Mouse (Mus musculus): ENCODE results near the gene Tmem151a. TPM values are rescaled to one million over a fixed set of nuclear protein-coding genes. Genes with fewer than 3 reads are reported as not detected.

Tmem151a gene
- not detected for polyA plus RNA-seq (2017; shearing (Covaris generic))

DNA sequence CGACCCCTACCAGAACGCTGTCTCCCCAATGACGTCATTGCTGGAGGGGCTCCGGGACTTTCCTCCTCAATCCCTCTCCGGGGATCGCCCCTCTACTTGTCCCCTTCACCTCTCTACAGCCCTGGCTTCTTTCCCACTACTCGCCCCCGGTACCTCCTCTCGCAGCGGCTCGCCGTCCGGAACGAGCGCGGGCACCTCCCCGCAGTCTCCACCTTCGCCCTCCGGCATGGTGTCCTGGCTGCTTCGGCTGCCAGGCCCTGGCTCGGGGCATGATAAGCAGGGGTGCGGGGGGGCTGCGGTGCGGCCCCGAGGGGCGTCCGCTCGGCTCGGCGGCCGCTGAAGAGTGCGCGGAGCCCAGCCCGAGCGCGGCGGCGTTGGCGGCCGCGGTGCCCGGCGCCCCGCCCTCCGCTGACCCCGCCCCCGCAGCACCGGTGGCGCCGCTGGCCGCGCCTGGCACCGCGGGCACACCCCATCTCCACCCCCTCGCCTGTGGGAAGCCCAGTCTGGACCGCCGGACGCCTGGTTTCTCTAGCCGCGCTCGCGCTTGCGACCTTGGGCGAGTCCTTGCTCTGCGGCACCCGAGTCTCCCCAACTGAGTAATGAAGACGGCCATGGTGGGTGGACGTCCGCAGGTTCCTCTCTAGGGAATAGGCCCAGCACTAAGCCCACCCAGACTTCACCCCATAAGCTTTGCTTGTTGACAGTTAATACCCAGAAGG, at the start of gene Tmem151a:
Gene Tmem151a (minus strand): TSS at position 387 of the 719 bp plus-strand sequence.

GRCm38 (mm10) chr19:5118384-5118698, 33.0 kb upstream of the Tmem151a start, which contains the start of gene Klc2:
TSS of gene Klc2 (minus strand) at chr19:5118560.

DNA sequence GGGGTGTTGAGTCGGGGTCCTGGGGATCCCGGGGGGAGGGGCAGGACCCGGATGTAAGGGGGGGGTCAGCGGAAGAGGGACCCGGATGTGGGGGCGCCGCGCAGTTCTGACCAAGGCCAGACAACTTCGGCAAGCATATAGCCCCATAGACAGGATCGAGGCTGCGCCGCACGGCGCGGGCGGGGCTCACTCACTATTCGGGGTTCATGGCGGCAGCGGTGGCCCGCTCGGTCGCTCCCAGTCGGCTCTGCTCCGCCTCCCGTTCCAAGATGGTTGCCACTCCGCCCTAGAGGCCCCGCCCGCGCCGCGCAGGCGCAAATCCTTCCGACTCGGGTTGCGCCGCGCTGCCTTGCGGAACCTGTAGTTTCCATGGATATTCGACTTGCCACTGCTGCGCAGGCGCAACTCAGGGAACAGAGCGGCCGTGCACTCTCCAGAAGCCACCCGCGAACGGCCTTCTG, 21.4 kb upstream of the Tmem151a start, which contains the start of gene Rab1b:
Gene Rab1b (minus strand): TSS at position 342 of the 461 bp plus-strand sequence.

DNA sequence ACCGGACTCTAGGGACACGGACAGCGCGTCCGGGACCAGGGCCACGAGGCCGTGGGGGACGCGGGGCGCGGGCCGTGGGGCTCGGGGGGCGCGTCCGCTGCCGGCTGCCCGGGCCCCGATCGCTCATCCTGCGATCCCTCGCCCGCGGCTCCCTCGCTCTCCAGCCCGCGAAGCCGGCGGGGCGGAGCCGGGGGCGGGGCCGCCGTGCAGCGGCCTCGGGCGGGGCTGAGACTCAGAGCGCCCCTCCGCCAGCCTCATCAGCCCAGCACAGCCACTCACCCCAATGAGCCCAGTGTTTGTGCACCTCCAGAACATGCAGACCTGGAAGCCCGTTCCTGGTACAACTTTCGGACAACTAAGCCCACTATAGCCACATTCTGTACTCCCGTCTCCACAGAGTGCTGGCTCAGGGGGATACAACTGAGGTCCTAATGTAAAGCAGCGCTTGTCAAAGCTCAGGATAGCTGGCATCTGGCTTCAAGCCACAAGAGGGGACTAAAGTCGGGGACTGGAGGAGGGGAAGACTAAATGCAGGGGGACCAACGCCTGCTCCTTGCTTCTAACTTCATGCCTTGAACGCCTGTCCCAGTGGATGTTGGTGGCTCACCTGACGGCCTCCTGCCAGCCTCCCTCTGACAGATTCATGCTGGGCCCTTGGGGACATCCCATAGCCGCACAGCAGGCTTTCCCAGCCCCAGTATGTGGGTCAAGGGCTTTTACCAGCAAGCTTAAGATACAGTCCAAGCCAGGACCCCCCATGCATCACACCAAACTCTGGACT, 13.2 kb upstream of the Tmem151a start, which contains the start of gene Cnih2:
Gene Cnih2 (minus strand): TSS at position 159 of the 781 bp plus-strand sequence.

DNA sequence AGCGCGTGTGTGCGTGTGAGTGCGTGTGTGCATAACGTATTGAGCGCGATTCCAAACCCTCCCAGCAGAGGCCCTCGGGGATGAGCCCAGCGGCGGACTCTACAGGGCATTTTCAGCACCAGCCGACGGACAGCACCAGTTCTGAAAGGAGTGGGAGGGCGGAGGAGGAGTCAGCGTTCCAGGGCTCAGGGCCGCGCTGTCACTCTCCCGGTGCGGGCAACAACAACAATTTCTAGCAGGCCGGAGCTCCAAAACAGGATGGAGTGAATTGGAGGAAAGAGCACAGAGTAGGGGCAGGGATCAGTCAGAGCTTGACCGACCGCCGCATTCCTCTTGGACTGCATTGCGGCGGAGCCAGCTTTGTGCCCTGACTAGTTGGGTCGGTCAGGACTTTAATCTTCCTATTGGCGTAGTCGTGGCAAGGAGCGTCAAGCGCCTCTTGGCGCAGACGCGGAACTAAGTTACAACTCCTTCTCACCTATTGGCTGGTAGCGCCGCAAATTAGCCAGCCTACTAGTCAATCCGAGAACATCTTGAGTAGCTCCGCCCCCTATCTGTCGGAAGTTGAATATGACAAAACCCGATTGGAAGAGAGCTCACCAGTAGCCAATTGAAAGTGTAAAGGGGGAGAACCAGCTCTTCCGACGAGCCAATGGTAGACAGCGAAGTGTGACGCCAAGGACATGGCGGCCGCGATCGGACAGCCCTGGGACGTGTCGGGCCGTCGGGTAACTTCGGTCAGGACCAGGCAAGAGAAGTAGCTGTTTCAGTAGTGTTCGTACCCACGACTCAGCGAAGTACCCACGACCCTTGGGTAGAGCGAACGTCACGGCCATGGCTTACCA, 2.8 kb upstream of the Tmem151a start, which contains the start of gene Yif1a:
Gene Yif1a (plus strand): TSS at position 655 of the 845 bp plus-strand sequence.

DNA sequence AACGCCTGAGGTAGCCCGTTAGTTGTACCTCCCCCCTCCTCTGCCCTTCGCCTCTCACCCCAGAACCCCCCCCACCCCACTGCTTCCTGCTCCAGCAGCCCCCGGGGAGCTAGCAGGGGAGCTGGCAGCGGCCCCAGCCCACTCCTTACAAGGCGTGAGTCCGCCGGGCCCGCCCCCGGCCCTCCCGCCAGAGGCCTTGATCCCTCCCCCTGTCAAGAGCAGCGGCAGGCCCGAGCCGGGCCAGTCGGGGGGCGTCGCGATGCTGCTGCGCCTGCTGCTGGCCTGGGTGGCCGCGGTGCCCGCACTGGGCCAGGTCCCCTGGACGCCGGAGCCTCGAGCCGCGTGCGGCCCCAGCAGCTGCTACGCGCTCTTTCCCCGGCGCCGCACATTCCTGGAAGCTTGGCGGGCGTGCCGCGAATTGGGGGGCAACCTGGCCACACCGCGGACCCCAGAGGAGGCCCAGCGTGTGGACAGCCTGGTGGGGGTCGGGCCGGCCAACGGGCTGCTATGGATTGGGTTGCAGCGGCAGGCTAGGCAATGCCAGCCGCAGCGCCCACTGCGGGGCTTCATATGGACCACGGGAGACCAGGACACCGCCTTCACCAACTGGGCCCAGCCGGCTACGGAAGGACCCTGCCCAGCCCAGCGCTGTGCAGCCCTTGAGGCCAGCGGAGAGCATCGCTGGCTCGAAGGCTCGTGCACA, 17.3 kb downstream of the Tmem151a start, which contains the start of gene Cd248:
Gene Cd248 (plus strand): TSS at position 212 of the 703 bp plus-strand sequence.

DNA sequence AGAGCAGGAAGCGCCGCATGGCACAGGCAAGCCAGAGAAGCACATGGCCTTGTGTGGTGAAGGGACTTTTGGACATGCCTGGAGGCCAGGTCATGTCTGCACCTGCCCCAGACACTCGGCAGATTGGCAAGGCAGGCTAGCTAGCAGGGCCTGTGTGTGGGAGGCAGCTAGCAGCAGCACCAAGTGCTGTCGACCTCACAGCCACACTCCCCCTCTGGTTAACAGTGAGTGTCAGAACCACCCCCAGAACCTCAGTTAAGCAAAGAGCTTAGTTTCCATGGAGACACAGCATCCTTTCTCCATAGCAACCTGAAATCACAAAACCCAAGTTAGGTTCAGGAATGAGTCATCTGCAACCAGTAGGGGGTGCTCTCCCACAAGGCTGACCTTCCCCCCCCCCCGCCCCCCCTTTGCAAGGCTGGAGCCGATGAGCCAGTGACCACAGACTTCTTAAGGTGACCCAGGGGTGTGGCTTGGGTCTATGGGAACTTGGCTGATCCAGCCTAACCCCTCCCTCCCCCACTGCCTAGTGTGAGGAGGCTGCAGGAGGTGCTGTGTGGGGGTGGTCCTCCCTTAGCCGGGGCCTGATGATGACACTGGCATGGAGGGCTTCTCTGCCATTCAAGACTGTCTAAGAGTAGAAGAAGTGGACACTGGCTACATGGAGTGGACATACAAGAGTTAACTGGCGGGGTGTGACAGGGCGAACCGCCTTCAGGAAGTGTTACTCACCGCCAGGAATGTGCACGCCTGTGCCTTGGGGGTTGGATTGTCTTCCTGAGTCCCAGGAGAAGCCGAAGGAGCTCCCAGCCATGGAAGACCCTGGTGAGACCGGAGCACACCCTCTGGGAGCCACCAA, 35.1 kb downstream of the Tmem151a start, which contains the start of gene Rin1:
Gene Rin1 (plus strand): TSS at position 435 of the 859 bp plus-strand sequence.

DNA sequence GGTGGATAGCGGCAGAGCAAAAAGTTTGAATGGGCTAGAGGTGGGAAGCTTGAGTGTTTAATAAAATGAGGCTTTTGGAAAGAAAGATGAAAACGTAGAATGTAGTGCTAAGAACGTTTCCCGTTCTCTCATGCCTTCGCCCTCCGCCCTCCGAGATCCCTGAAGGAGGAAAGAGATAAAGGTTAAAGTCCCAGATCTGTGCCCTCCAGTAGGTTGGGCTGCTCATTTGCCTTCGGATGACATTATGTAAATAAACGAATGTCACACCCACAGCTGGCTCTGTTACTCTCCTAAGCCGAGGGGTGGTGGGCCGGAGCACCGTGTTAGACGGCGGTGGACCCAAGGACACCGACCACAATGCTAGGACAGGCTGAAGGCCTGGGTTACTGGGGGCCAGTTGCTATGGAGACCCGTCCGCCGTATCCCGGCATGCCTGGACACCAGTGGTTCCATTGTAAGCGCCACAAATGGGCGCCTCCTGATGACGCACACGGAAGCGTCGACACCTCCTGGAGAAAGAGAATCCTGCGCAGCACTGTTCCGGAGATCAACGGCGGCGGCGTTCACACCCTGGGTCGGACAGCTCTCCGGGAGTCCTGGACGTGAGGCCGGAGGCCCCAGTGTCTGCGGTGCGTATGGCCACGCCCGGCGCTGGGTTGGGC, 44.3 kb downstream of the Tmem151a start, which contains the start of gene Brms1:
Gene Brms1 (plus strand): TSS at position 493 of the 662 bp plus-strand sequence.

DNA sequence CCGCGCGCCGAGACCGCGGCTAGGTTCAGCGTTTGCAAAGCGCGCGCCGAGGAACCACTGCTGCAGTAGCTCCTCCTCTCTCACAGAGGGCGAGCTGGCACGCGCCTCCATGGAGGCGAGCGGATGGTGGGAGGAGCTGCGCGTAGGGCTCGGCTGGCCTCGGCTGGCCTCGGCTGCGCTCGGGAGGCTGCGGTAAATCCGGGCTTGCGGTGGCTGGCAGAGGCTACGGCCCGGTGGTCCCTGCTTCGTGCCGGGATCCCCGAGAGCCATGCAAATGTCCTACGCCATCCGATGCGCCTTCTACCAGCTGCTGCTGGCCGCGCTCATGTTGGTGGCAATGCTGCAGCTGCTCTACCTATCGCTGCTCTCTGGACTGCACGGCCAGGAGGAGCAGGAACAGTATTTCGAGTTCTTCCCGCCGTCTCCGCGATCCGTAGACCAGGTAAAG, 46.6 kb downstream of the Tmem151a start, which contains the start of the genes B4gat1 and AC124502.3:
Gene B4gat1 (plus strand): TSS at position 118 of the 448 bp plus-strand sequence.
Gene AC124502.3 (plus strand): TSS at position 183 of the 448 bp plus-strand sequence.

GRCm38 (mm10) chr19:5023621-5024479, 61.5 kb downstream of the Tmem151a start, which contains the start of gene Slc29a2:
TSS of gene Slc29a2 (plus strand) at chr19:5023860.

Other genes starting within 250 kb of the Tmem151a start
- 71.3 TPM for gene Ccs, start 246.2 kb downstream of the Tmem151a start, polyA plus RNA-seq (2017; shearing (Covaris generic))
- not detected for gene Ccdc87, start 246.2 kb downstream of the Tmem151a start, polyA plus RNA-seq (2017; shearing (Covaris generic))
- 13.9 TPM for gene Ctsf, start 230.4 kb downstream of the Tmem151a start, polyA plus RNA-seq (2017; shearing (Covaris generic))
- not detected for gene Actn3, start 207.6 kb downstream of the Tmem151a start, polyA plus RNA-seq (2017; shearing (Covaris generic))
- gene Zdhhc24, start 206.9 kb downstream of the Tmem151a start, polyA plus RNA-seq (2017; shearing (Covaris generic)) = 4.3 TPM
- 0.37 TPM for gene Bbs1, start 178.9 kb downstream of the Tmem151a start, polyA plus RNA-seq (2017; shearing (Covaris generic))
- gene Dpp3, start 157.2 kb downstream of the Tmem151a start, polyA plus RNA-seq (2017; shearing (Covaris generic)) = 59.0 TPM
- gene Peli3, start 142.4 kb downstream of the Tmem151a start, polyA plus RNA-seq (2017; shearing (Covaris generic)) = 1.4 TPM
- 46.3 TPM for gene Mrpl11, start 123.4 kb downstream of the Tmem151a start, polyA plus RNA-seq (2017; shearing (Covaris generic))
- gene Npas4, start 95.2 kb downstream of the Tmem151a start, polyA plus RNA-seq (2017; shearing (Covaris generic)) = not detected
- gene Slc29a2, start 61.7 kb downstream of the Tmem151a start, polyA plus RNA-seq (2017; shearing (Covaris generic)) = 1.3 TPM
- gene B4gat1, start 46.7 kb downstream of the Tmem151a start, polyA plus RNA-seq (2017; shearing (Covaris generic)) = 3.6 TPM
- 1.8 TPM for gene AC124502.3, start 46.6 kb downstream of the Tmem151a start, polyA plus RNA-seq (2017; shearing (Covaris generic))
- gene Brms1, start 44.2 kb downstream of the Tmem151a start, polyA plus RNA-seq (2017; shearing (Covaris generic)) = 82.7 TPM
- 0.70 TPM for gene Rin1, start 35.0 kb downstream of the Tmem151a start, polyA plus RNA-seq (2017; shearing (Covaris generic))
- not detected for gene Cd248, start 17.5 kb downstream of the Tmem151a start, polyA plus RNA-seq (2017; shearing (Covaris generic))
- 34.0 TPM for gene Yif1a, start 3.0 kb upstream of the Tmem151a start, polyA plus RNA-seq (2017; shearing (Covaris generic))
- 0.52 TPM for gene Cnih2, start 13.0 kb upstream of the Tmem151a start, polyA plus RNA-seq (2017; shearing (Covaris generic))
- 120 TPM for gene Rab1b, start 21.5 kb upstream of the Tmem151a start, polyA plus RNA-seq (2017; shearing (Covaris generic))
- 4.6 TPM for gene Klc2, start 33.0 kb upstream of the Tmem151a start, polyA plus RNA-seq (2017; shearing (Covaris generic))
- 141 TPM for gene Pacs1, start 187.6 kb upstream of the Tmem151a start, polyA plus RNA-seq (2017; shearing (Covaris generic))
- gene Sf3b2, start 209.9 kb upstream of the Tmem151a start, polyA plus RNA-seq (2017; shearing (Covaris generic)) = 321 TPM
- gene Gal3st3, start 212.8 kb upstream of the Tmem151a start, polyA plus RNA-seq (2017; shearing (Covaris generic)) = not detected